Comparison of ENCODE assay signal across 9 mouse cellular contexts in the genomic region with DNA sequence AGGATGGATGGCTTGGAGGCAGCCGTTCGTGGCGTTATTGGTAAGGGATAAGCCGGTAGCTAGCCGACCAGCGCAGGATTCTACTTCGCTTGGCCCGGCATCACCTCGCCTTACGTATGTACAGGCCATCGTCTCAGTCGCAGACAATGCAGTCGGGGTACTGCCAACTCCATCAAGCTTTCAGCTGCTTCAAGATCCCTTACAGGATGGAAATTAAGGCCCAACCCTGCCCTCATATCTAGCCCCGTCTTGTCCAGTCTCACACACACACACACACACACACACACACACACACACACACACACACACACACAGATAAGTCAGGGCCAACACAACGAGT. TPM values are rescaled to one million over a fixed set of nuclear protein-coding genes. Genes with fewer than 3 reads are reported as not detected.
DNase-seq lines count a peak whose midpoint lies in the region; ATAC-seq lines count a peak whose summit lies in the region.
"Had no signal": no experiment of that assay in that cellular context is flagged by ENCODE, and none has a peak within 500 bp of the region (broad histone marks: within the 10 kb centered on the region; RNA-seq: fewer than 3 reads in every experiment).

No protein-coding gene starts in this region.

- no peak for DNase-seq in kidney, adult 9 months
- no peak for DNase-seq in hindbrain, embryonic 14.5 days (ENCODE audit: low spot score)
- no peak for DNase-seq in midbrain, embryonic 14.5 days
- no peak for DNase-seq in frontal cortex, postnatal 36 days (ENCODE audit: low spot score in 2 of 2)
- DNase-seq in gastrocnemius, postnatal 25 days, result no peak
- DNase-seq in urinary bladder, postnatal 10 days (ENCODE audit: low spot score), result no peak

- 1% methylated on average over 15 of the region's 15 CpGs for WGBS in kidney, embryonic 15.5 days
- WGBS in hindbrain, embryonic 14.5 days, result 2% methylated on average over 15 of the region's 15 CpGs
- 3% methylated on average over 15 of the region's 15 CpGs for WGBS in midbrain, embryonic 14.5 days

- peaks cover 12% of the 10 kb centered on the region for H3K4me1 ChIP-seq in kidney, embryonic 15.5 days
- H3K4me1 ChIP-seq in brown adipose tissue, adult 24 weeks (ENCODE audit: control insufficient read depth, insufficient read depth, insufficient read length, low read length), result peaks cover 6% of the 10 kb centered on the region; the same call in 1 of the 2 replicates
- 0 out of 2 replicates have a peak, but pooled peaks cover 4% of the 10 kb centered on the region for H3K4me1 ChIP-seq in hindbrain, embryonic 14.5 days (replicated peaks; ENCODE audit: control insufficient read depth, insufficient read depth, low read length)
- H3K4me1 ChIP-seq in midbrain, embryonic 14.5 days (ENCODE audit: control insufficient read depth, insufficient read depth, low read length), result no peaks in the 10 kb centered on the region

- peak overlapping the region; percentile 69 for H3K9ac ChIP-seq in kidney, embryonic 15.5 days
- peak overlapping the region; percentile 76 for H3K9ac ChIP-seq in hindbrain, embryonic 14.5 days
- H3K9ac ChIP-seq in midbrain, embryonic 14.5 days (replicated peaks; ENCODE audit: low read length), result peak overlapping the region; percentile 65

- no peaks in the 10 kb centered on the region for H3K36me3 ChIP-seq in kidney, embryonic 15.5 days
- H3K36me3 ChIP-seq in hindbrain, embryonic 14.5 days (replicated peaks; ENCODE audit: control insufficient read depth, insufficient read depth), result no peaks in the 10 kb centered on the region
- no peaks in the 10 kb centered on the region for H3K36me3 ChIP-seq in midbrain, embryonic 14.5 days (ENCODE audit: control insufficient read depth, insufficient read depth, low read length)

- H3K9me3 ChIP-seq in kidney, embryonic 15.5 days (replicated peaks), result no peaks in the 10 kb centered on the region
- no peaks in the 10 kb centered on the region for H3K9me3 ChIP-seq in hindbrain, embryonic 14.5 days (ENCODE audit: control insufficient read depth, low read length)
- H3K9me3 ChIP-seq in midbrain, embryonic 14.5 days (ENCODE audit: control insufficient read depth, low read length), result no peaks in the 10 kb centered on the region

- H3K27ac ChIP-seq in kidney, embryonic 15.5 days, result peak overlapping the region; percentile 92
- H3K27ac ChIP-seq in brown adipose tissue, adult 24 weeks (replicated peaks; ENCODE audit: low read depth, low read length), result peak overlapping the region; percentile 86
- peak overlapping the region; percentile 77 for H3K27ac ChIP-seq in hindbrain, embryonic 14.5 days
- peak overlapping the region; percentile 79 for H3K27ac ChIP-seq in midbrain, embryonic 14.5 days (replicated peaks; ENCODE audit: low read depth, low read length)

- peak overlapping the region; percentile 76 for H3K4me2 ChIP-seq in kidney, embryonic 15.5 days
- peak overlapping the region; percentile 61 for H3K4me2 ChIP-seq in hindbrain, embryonic 14.5 days (replicated peaks)
- H3K4me2 ChIP-seq in midbrain, embryonic 14.5 days (ENCODE audit: low read length), result peak overlapping the region; percentile 73

- no peaks in the 10 kb centered on the region for H3K27me3 ChIP-seq in kidney, embryonic 15.5 days
- no peaks in the 10 kb centered on the region for H3K27me3 ChIP-seq in hindbrain, embryonic 14.5 days (ENCODE audit: control insufficient read depth, insufficient read depth, low read length)
- no peaks in the 10 kb centered on the region for H3K27me3 ChIP-seq in midbrain, embryonic 14.5 days (ENCODE audit: control insufficient read depth, insufficient read depth, low read length)

- ATAC-seq in kidney, embryonic 15.5 days (replicated peaks; ENCODE audit: low FRiP score), result no peak
- ATAC-seq in hindbrain, embryonic 14.5 days (ENCODE audit: low FRiP score), result 0 out of 2 replicates have a peak, but pooled peaks have one; percentile 19
- no peak; the same call in 1 of the 2 replicates for ATAC-seq in midbrain, embryonic 14.5 days (ENCODE audit: low FRiP score, low TSS enrichment)

- H3K4me3 ChIP-seq in kidney, embryonic 15.5 days (replicated peaks), result peak overlapping the region; percentile 57
- peak overlapping the region; percentile 84 for H3K4me3 ChIP-seq in brown adipose tissue, adult 24 weeks (ENCODE audit: insufficient read depth, low read depth, low read length)
- peak overlapping the region; percentile 54 for H3K4me3 ChIP-seq in hindbrain, embryonic 14.5 days (replicated peaks; ENCODE audit: low read length)
- peak overlapping the region; percentile 60 for H3K4me3 ChIP-seq in midbrain, embryonic 14.5 days (replicated peaks; ENCODE audit: low read depth, low read length)

RNA-seq across cellular contexts. Expression of a gene that starts 1.3 kb away (rescaled TPM):
- polyA plus RNA-seq in kidney, embryonic 15.5 days (2015; fragmentation: Nextera tagmentation; extraction: Ambion mirVana), result 79.9 and 83.4 TPM in 2 replicates
- polyA plus RNA-seq in brown adipose tissue, adult 24 weeks (2012; ENCODE audit: insufficient read depth, insufficient read length, missing spikeins), result 27.0 and 49.5 TPM in 2 replicates
- polyA plus RNA-seq in hindbrain, embryonic 14.5 days (2014; fragmentation: Nextera tagmentation; extraction: Ambion mirVana), result 86.1 and 92.0 TPM in 2 replicates
- 69.4 and 77.6 TPM in 2 replicates for polyA plus RNA-seq in midbrain, embryonic 14.5 days (2014; fragmentation: Nextera tagmentation; extraction: Ambion mirVana)
- 10 to 100 TPM; 18.7 to 25.6 TPM for total RNA-seq in gastrocnemius, postnatal 25 days (2021)

RNA-seq across cellular contexts. Expression of a gene that starts 5.9 kb away (rescaled TPM):
- polyA plus RNA-seq in kidney, embryonic 15.5 days (2015; fragmentation: Nextera tagmentation; extraction: Ambion mirVana), result 6.0 TPM in 2 replicates
- not detected in 2 replicates for polyA plus RNA-seq in brown adipose tissue, adult 24 weeks (2012; ENCODE audit: insufficient read depth, insufficient read length, missing spikeins)
- 0.27 and 0.32 TPM in 2 replicates for polyA plus RNA-seq in hindbrain, embryonic 14.5 days (2014; fragmentation: Nextera tagmentation; extraction: Ambion mirVana)
- polyA plus RNA-seq in midbrain, embryonic 14.5 days (2014; fragmentation: Nextera tagmentation; extraction: Ambion mirVana), result 0.14 and 0.18 TPM in 2 replicates
- not detected for total RNA-seq in gastrocnemius, postnatal 25 days (2021)
- total RNA-seq: gastrocnemius, adult 18-20 months had no signal

RNA-seq across cellular contexts. Expression of a gene that starts 23.1 kb away (rescaled TPM):
- polyA plus RNA-seq in kidney, embryonic 15.5 days (2015; fragmentation: Nextera tagmentation; extraction: Ambion mirVana), result 20.8 and 24.7 TPM in 2 replicates
- polyA plus RNA-seq in brown adipose tissue, adult 24 weeks (2012; ENCODE audit: insufficient read depth, insufficient read length, missing spikeins), result 1.1 and 2.9 TPM in 2 replicates
- 2.5 and 3.1 TPM in 2 replicates for polyA plus RNA-seq in hindbrain, embryonic 14.5 days (2014; fragmentation: Nextera tagmentation; extraction: Ambion mirVana)
- polyA plus RNA-seq in midbrain, embryonic 14.5 days (2014; fragmentation: Nextera tagmentation; extraction: Ambion mirVana), result 1.2 and 2.1 TPM in 2 replicates
- 1 to 10 TPM; 1.4 to 2.4 TPM for total RNA-seq in gastrocnemius, postnatal 25 days (2021)

RNA-seq across cellular contexts. Expression of a gene that starts 45.5 kb away (rescaled TPM):
- polyA plus RNA-seq in kidney, embryonic 15.5 days (2015; fragmentation: Nextera tagmentation; extraction: Ambion mirVana), result 7.8 and 7.9 TPM in 2 replicates
- 1.6 TPM in 1 of 2 replicates, not detected in the other for polyA plus RNA-seq in brown adipose tissue, adult 24 weeks (2012; ENCODE audit: insufficient read depth, insufficient read length, missing spikeins)
- not detected in 2 replicates for polyA plus RNA-seq in hindbrain, embryonic 14.5 days (2014; fragmentation: Nextera tagmentation; extraction: Ambion mirVana)
- not detected in 2 replicates for polyA plus RNA-seq in midbrain, embryonic 14.5 days (2014; fragmentation: Nextera tagmentation; extraction: Ambion mirVana)
- under 1 TPM in 1 of 2 experiments, not detected in 1; 0.29 TPM for total RNA-seq in gastrocnemius, postnatal 25 days (2021)
- total RNA-seq: gastrocnemius, adult 18-20 months had no signal

RNA-seq across cellular contexts. Expression of a gene that starts 49.2 kb away (rescaled TPM):
- 115 and 122 TPM in 2 replicates for polyA plus RNA-seq in kidney, embryonic 15.5 days (2015; fragmentation: Nextera tagmentation; extraction: Ambion mirVana)
- polyA plus RNA-seq in brown adipose tissue, adult 24 weeks (2012; ENCODE audit: insufficient read depth, insufficient read length, missing spikeins), result 49.5 and 67.9 TPM in 2 replicates
- 53.5 and 56.1 TPM in 2 replicates for polyA plus RNA-seq in hindbrain, embryonic 14.5 days (2014; fragmentation: Nextera tagmentation; extraction: Ambion mirVana)
- polyA plus RNA-seq in midbrain, embryonic 14.5 days (2014; fragmentation: Nextera tagmentation; extraction: Ambion mirVana), result 39.3 and 39.7 TPM in 2 replicates
- total RNA-seq in gastrocnemius, postnatal 25 days (2021), result 10 to 100 TPM; 38.8 to 51.5 TPM
